Mouse (Mus musculus) G1E (cell line): ENCODE data around the gene Dguok.

Experiments
- CTCF ChIP-seq: IDR thresholded peaks from 2 replicates; pipeline ENCODE4 v1.5.1; 2012; ENCODE audit warnings: low read depth, low read length, inconsistent platforms, mixed read lengths
- GATA1 ChIP-seq: IDR thresholded peaks from 2 replicates; pipeline ENCODE4 v1.6.1; 2012; ENCODE audit warnings: borderline replicate concordance, low read length, inconsistent platforms, mixed read lengths
- GATA2 ChIP-seq: IDR thresholded peaks from 2 replicates; pipeline ENCODE4 v1.6.1; 2012; ENCODE audit warnings: low read depth, low read length, inconsistent platforms, borderline replicate concordance

DNA sequence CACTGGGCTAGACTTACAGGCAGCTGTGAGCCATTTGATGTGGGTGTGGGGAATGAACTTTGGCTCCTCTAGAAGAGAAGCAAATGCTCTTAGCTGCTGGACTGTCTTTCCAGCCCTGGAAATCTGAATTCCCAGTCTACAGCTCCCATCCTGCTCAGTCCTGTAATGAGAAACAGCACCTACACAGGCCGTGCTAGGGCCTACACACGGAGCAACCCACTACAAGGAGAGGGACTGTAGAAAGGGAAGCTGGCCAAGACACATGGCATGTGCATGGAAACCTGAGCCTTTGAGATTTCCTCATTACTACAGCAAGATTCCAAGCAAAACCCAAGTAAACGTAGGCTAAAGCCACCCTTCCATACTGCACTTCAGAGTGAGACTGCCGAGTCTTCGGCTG, 18.6 kb downstream of the Dguok start:
- TF ChIP-seq CTCF (no peak), GATA1 (no peak), GATA2 (no peak)
